Mouse (Mus musculus): ENCODE measurements around the gene Map2k7. TPM values are rescaled to one million over a fixed set of nuclear protein-coding genes. Genes with fewer than 3 reads are reported as not detected.
A peak's percentile ranks its signal among the peaks of the same experiment; 100 is the strongest.

Map2k7 gene
- total and polyA plus RNA-seq, 3 experiments = 27.8 to 65.9 (median 63.8) TPM

DNA sequence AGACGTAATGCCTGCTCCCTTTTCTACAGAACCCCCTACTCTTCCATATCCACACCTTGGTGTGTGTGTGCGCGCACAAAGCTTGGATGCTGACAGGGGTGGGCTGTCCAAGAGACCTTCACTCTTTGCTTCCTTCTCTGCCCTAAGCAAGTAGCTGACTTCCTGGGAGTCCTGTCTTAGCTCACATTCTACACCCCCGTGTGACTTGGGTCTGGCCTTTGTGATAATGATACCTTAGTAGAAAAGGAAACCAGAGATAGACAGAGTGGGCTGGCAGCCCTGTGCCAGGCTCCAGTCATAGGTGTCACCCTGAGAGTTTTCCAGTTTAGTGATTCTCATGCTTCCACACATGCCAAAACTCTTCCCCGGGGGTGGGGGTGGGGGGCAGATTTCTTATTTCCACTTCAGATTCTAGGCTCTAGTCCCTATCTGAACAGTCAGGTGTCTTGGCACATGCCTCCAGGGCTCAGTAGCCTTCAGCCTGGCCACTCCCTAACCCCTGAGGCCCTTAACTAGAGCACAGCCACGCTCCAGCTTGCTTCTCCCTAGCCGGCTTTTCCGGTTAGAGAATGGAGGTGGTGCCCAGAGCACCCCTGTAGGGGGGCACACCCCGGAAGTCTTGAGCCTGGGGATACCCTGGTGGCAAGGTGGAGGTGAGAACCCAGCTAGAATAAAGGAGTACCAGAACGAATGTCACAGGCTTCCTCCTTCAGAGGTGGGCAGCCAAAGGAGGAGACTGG lies 7.8 kb upstream of the Map2k7 start:
- intact Hi-C loops (cut with DNase I) = no loop called here
- H3K4me3 ChIP-seq = no peak overlapping the region
- 52% methylated on average over 10 of the region's 10 CpGs for WGBS
- TF ChIP-seq POLR2A (IDR thresholded peaks at IDR 0.05; ENCODE audit: insufficient read depth, low read depth, low read length) (no peak), CTCF (IDR thresholded peaks at IDR 0.05) (no peak), EP300 (IDR thresholded peaks at IDR 0.05; ENCODE audit: insufficient read depth, low read depth, low read length) (no peak)
- no peak for DNase-seq
- H3K27me3 ChIP-seq (ENCODE audit: control insufficient read depth, insufficient read depth, low read length) = peaks cover 1% of the 10 kb centered on the region; the same call in 1 of the 2 replicates
- H3K27ac ChIP-seq = no peak overlapping the region
- H3K79me2 ChIP-seq (replicated peaks; ENCODE audit: control insufficient read depth, insufficient read depth, low read length) = no peaks in the 10 kb centered on the region
- H3K36me3 ChIP-seq (ENCODE audit: control insufficient read depth, insufficient read depth, low read length) = no peaks in the 10 kb centered on the region
- H3K4me1 ChIP-seq (ENCODE audit: control insufficient read depth, insufficient read depth, low read length) = no peaks in the 10 kb centered on the region
- H3K9ac ChIP-seq (ENCODE audit: low read depth, low read length) = no peak overlapping the region

DNA sequence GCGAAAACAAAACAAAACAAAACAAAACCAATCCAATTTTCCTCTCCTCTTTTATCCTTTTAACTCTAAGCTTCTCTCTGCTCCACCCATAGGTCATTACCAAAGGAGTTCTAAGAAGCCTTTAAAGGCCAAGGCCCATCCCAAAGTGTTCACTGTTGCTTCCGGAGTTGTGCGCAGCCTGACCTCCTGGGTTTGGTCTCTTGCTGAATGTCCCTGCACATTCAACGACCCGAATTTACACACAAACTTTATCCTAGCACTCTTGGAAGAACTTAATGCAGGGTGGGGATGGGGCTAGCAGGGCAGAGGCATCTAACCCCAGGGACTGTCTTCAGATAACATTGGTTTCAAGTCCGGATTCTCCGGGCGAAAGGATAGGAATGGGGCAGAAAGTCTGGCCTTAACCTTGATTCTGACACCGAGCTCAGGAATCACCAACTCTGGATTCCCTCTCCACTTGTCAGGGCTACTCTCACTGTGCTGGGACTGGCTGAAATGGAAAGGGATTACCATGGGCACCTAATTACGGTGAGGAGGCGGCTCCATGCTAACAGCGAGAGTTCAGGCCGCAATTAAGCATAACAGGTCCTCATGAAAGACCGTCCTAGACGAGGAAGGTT lies 616 bp upstream of the Map2k7 start:
- no peak for DNase-seq
- Histone ChIP-seq H3K27me3 (ENCODE audit: control insufficient read depth, insufficient read depth, low read length) (no peaks in the 10 kb centered on the region), H3K36me3 (ENCODE audit: control insufficient read depth, insufficient read depth, low read length) (no peaks in the 10 kb centered on the region; the same call in 1 of the 2 replicates), H3K4me1 (ENCODE audit: control insufficient read depth, insufficient read depth, low read length) (peaks cover 5% of the 10 kb centered on the region), H3K4me3 (peak overlapping the region; percentile 74), H3K27ac (peak overlapping the region; percentile 85), H3K9ac (ENCODE audit: low read depth, low read length) (peak overlapping the region; percentile 70), H3K79me2 (replicated peaks; ENCODE audit: control insufficient read depth, insufficient read depth, low read length) (peaks cover 4% of the 10 kb centered on the region; the same call in 1 of the 2 replicates)
- 15% methylated on average over 15 of the region's 15 CpGs for WGBS
- intact Hi-C loops (cut with DNase I) = loop anchor here (2.0 to 5.0 kb wide), 5 partner anchors 37 to 439 kb away; partner anchors contain the start of genes Cers4, Evi5l and Timm44
- TF ChIP-seq POLR2A (IDR thresholded peaks at IDR 0.05; ENCODE audit: insufficient read depth, low read depth, low read length) (peak; percentile 57), EP300 (IDR thresholded peaks at IDR 0.05; ENCODE audit: insufficient read depth, low read depth, low read length) (no peak), CTCF (IDR thresholded peaks at IDR 0.05) (no peak)

DNA sequence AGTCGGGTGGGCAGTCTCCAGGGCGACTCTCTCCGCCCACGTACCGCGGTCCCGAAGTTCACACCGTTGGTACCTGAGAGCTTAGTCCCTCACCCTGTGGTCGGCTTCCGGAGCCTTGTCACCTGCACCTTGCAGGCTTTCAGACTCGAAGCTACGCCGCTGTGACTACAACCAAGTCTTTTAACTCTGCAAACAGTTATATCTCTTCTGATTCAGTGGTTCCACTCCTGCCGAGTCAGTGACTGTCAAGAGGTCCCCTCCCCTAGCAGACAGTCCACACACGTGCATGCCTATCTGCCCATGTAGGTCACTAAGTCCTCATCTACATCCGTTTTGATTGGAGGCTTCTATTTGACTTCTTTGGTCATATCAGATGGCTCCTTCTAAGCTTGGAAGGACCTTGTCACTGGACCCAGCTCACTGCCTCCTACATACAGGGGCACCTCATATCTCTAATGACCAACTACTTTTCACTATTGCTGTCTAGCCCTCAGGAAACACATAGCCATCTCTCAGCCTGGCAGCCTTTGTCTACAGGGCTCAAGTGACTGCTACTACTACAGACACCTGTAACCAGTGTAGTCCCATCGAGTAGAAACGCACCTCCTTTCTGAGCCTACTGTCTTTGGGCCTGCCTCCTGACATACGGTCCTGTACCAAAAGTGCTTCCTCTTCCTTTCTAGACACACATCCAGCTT lies 802 bp downstream of the Map2k7 start:
- peaks cover 4% of the 10 kb centered on the region; the same call in 1 of the 2 replicates for H3K79me2 ChIP-seq (replicated peaks; ENCODE audit: control insufficient read depth, insufficient read depth, low read length)
- TF ChIP-seq EP300 (IDR thresholded peaks at IDR 0.05; ENCODE audit: insufficient read depth, low read depth, low read length) = no peak
- TF ChIP-seq CTCF (IDR thresholded peaks at IDR 0.05) = no peak
- no peak for TF ChIP-seq POLR2A (IDR thresholded peaks at IDR 0.05; ENCODE audit: insufficient read depth, low read depth, low read length)
- 6% methylated on average over 19 of the region's 19 CpGs for WGBS
- H3K27me3 ChIP-seq (ENCODE audit: control insufficient read depth, insufficient read depth, low read length) = no peaks in the 10 kb centered on the region
- no peak for DNase-seq
- H3K9ac ChIP-seq (ENCODE audit: low read depth, low read length) = peak overlapping the region; percentile 90
- peak overlapping the region; percentile 85 for H3K27ac ChIP-seq
- peaks cover 5% of the 10 kb centered on the region for H3K4me1 ChIP-seq (ENCODE audit: control insufficient read depth, insufficient read depth, low read length)
- intact Hi-C loops (cut with DNase I) = loop anchor here (1.0 to 5.0 kb wide), 6 partner anchors 13 to 438 kb away; partner anchors contain the start of genes Cers4, Evi5l and Timm44
- H3K36me3 ChIP-seq (ENCODE audit: control insufficient read depth, insufficient read depth, low read length) = no peaks in the 10 kb centered on the region; the same call in 1 of the 2 replicates
- H3K4me3 ChIP-seq = peak overlapping the region; percentile 74

DNA sequence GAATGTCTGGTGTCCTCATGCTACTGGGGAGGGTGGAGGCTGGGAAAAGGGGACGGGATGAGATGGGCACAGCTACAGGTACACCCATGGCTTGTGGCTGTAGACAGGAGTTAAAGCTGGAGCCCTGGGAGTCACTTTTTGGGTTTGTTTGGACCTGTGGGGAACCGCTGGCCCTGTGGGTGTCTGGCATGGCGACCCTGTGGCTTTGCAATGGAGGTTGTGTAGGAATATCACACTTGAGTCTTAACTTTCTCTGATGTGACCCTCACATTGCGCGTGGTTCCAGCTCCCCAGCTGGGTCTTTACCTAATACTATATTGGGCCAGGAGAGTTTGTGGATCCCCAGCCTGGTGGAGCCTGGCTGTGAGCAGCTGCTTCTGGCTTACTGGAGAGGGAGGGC lies 6.5 kb downstream of the Map2k7 start:
- TF ChIP-seq CTCF (IDR thresholded peaks at IDR 0.05) = no peak
- TF ChIP-seq EP300 (IDR thresholded peaks at IDR 0.05; ENCODE audit: insufficient read depth, low read depth, low read length) = no peak
- no peak for TF ChIP-seq POLR2A (IDR thresholded peaks at IDR 0.05; ENCODE audit: insufficient read depth, low read depth, low read length)
- no peaks in the 10 kb centered on the region; the same call in 1 of the 2 replicates for H3K36me3 ChIP-seq (ENCODE audit: control insufficient read depth, insufficient read depth, low read length)
- DNase-seq = no peak
- H3K27ac ChIP-seq = no peak overlapping the region
- no peaks in the 10 kb centered on the region for H3K79me2 ChIP-seq (replicated peaks; ENCODE audit: control insufficient read depth, insufficient read depth, low read length)
- no peak overlapping the region for H3K4me3 ChIP-seq
- H3K9ac ChIP-seq (ENCODE audit: low read depth, low read length) = no peak overlapping the region
- no peaks in the 10 kb centered on the region; the same call in 1 of the 2 replicates for H3K4me1 ChIP-seq (ENCODE audit: control insufficient read depth, insufficient read depth, low read length)
- 94% methylated on average over 5 of the region's 5 CpGs for WGBS
- intact Hi-C loops (cut with DNase I) = no loop called here
- H3K27me3 ChIP-seq (ENCODE audit: control insufficient read depth, insufficient read depth, low read length) = no peaks in the 10 kb centered on the region

DNA sequence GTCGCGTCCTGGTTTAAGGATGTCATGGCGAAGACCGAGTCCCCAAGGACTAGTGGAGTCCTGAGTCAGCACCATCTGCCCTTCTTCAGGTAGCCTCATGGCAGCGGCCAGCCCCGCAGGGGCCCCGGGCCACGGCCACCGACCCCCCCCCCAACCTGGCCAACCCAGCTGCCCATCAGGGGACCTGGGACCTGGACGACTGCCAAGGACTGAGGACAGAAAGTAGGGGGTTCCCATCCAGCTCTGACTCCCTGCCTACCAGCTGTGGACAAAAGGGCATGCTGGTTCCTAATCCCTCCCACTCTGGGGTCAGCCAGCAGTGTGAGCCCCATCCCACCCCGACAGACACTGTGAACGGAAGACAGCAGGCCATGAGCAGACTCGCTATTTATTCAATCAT lies 7.2 kb downstream of the Map2k7 start:
- H3K4me3 ChIP-seq = no peak overlapping the region
- H3K36me3 ChIP-seq (ENCODE audit: control insufficient read depth, insufficient read depth, low read length) = no peaks in the 10 kb centered on the region
- TF ChIP-seq CTCF (IDR thresholded peaks at IDR 0.05) = no peak
- no peak for TF ChIP-seq POLR2A (IDR thresholded peaks at IDR 0.05; ENCODE audit: insufficient read depth, low read depth, low read length)
- TF ChIP-seq EP300 (IDR thresholded peaks at IDR 0.05; ENCODE audit: insufficient read depth, low read depth, low read length) = no peak
- 86% methylated on average over 13 of the region's 13 CpGs for WGBS
- H3K9ac ChIP-seq (ENCODE audit: low read depth, low read length) = no peak overlapping the region
- intact Hi-C loops (cut with DNase I) = no loop called here
- H3K27ac ChIP-seq = no peak overlapping the region
- DNase-seq = no peak
- H3K4me1 ChIP-seq (ENCODE audit: control insufficient read depth, insufficient read depth, low read length) = no peaks in the 10 kb centered on the region
- H3K27me3 ChIP-seq (ENCODE audit: control insufficient read depth, insufficient read depth, low read length) = no peaks in the 10 kb centered on the region
- no peaks in the 10 kb centered on the region for H3K79me2 ChIP-seq (replicated peaks; ENCODE audit: control insufficient read depth, insufficient read depth, low read length)
